Mouse (Mus musculus) left cerebral cortex, adult 8-10 months (tissue): ENCODE measurements around the gene Adcy3. TPM values are rescaled to one million over a fixed set of nuclear protein-coding genes. Genes with fewer than 3 reads are reported as not detected.
"Not testable (repeated sequence)": the region's sequence is repeated elsewhere in the genome, so short reads cannot be mapped to it uniquely, and the experiment has no call there.

Source experiments
- DNase-seq, 2 experiments: peaks; one replicate each; pipeline ENCODE4 v3.0.0; 2022; ENCODE audit warnings: low spot score in 2 of 2
- total RNA-seq, 4 experiments: library from RNA; stranded (reverse); gene quantifications; 2 replicates each; pipeline ENCODE4 v1.2.4; 2022

The Adcy3 gene
- total RNA-seq, 4 experiments from 2014 or later, result 49.8 to 53.5 (median 52.1) TPM

DNA sequence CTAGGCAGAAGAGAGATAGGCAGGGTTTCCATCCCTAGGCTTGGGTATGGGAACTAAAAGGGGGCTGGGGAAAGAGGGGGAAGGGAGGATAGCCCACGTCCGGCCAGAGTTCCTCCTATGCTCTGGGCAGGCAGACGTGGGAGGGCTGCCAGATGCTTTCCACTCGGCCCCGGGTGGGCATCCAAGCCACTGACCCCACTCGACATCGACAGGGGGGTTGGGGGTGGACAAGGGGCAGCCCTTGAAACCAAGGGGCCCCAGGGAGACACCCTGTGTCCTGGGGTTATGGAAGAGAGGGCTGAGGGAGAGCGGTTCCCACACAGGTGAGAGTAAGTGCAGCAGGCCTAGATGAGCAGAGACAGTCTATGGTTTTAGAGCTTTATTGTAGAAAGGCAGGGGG is 107.4 kb downstream of the Adcy3 start:
- not testable (repeated sequence) for DNase-seq

DNA sequence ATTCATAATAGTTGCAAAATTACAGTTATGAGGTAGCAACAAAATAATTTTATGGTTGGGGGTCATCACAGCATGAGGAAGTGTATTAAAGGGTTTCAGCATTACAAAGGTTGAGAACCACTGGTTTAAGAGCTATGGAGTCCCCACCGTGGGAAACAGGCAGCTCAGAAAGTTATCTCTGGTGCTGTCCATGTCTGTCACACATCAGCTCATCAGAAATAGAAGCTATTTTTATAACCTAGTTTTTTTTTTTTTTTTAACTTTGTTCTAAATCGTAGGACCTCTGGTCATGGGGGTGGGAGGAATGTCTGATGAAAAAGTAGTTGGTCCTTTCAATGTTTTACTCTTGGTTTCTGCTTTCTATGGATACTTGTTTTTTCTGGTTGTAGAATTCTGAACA is 110.9 kb downstream of the Adcy3 start:
- DNase-seq, result no peak

DNA sequence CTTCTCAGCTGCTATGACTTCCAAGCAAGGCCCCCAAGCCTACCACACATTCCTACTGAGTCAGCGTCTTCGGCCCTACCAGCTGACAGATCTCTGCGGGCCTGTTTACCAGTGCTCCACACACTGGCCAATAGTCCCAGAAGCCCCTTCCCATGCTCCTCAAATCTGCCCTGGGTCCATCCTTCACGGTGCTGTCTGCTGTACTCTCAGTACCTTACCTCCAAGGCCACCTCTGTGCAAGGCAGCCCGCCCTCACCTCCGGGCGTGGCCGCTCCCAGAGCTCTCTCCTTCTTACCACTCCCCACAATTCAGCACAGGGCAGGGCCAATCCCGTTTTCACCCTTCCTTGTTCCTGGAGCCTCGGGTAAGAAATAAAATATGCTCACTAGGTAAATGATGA is 112.8 kb downstream of the Adcy3 start:
- DNase-seq, result no peak

DNA sequence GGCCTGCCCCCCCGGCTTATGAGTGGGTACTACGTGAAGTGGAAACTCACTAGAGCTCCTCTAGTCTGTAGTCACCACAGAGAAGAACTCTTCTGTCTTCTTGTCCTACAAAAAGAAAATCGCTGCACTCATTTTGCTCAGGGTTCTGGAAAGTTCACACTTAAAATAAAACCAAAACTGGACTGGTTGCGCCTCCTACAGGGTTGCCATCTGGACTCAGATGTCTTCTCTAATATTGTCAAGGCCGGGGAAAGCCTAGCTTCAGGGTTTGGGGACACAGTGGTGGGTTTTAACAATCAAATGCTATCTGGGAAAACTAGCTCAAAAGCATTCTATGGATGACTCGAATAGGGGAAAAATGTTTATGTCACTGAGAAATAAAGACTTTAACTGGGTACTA is 116.9 kb downstream of the Adcy3 start:
- no peak for DNase-seq

DNA sequence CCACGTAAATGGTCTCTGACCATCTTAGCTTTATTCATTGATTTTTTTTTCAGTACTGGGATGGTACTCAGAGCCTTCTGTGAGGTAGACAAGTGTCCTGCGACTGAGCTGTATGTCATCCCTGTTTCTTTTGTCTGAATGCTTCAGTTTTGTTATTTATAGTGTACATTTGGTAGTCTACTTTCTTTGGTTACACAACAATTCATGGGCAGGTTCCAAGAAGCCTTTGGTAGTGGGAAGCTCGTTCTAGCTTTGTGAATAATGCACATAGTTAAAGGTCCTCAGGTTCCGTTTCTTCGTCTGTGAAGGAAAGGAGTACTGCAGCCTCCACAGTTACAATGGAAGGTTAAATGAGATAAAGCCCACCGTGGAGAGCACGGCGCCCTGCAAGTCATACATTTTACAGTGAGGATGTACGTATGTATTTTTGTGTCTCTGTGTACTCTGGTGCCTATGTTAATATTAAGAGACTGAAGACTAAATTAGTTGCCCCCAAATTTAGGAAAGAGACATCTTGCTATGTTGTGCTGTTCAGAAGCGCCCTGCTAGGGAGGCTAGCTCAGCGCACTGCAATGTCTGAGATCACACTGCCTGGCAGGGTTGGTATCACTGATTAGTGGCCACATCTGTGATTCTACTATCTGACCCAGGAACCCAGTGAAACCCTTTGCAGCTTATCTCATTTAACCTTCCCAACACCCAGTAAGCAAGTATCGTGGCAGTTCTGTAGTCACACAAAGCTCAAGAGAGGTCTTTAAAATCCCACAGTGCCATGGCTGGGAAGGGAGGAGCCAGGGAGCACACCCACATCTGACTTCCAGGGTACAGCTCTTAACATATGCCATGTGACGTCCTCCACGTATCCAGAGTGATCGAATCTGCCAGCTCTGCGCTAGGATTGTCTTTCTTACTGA is 120.1 kb downstream of the Adcy3 start:
- DNase-seq, result no peak

Other genes starting within 250 kb of the Adcy3 start
- gene Pomc, start 178.2 kb upstream of the Adcy3 start, total RNA-seq, result 1 to 10 TPM; 2.3 to 9.3 (median 2.8) TPM
- 100 to 1,000 TPM; 116 to 119 (median 117) TPM for gene Efr3b, start 94.2 kb upstream of the Adcy3 start, total RNA-seq
- 100 to 1,000 TPM in 2 of 4 experiments, 10 to 100 TPM in 2; 90.1 to 105 (median 99.9) TPM for gene Dnajc27, start 50.5 kb upstream of the Adcy3 start, total RNA-seq
- 1 to 10 TPM; 7.4 to 9.6 (median 8.6) TPM for gene Ptrhd1, start 100.9 kb downstream of the Adcy3 start, total RNA-seq
- gene Cenpo, start 101.2 kb downstream of the Adcy3 start, total RNA-seq, result 1 to 10 TPM; 3.7 to 6.1 (median 4.3) TPM